Mouse (Mus musculus) bone marrow macrophage, adult 2 months (primary cell): ENCODE data around the gene Gm33543. TPM values are rescaled to one million over a fixed set of nuclear protein-coding genes. Genes with fewer than 3 reads are reported as not detected.

Experiments
- H3K27ac ChIP-seq: 2 replicates; pipeline ENCODE4 v1.5.1; 2012; ENCODE audit warnings: low read depth, low read length; ENCODE audit not compliant: insufficient read depth
- H3K4me1 ChIP-seq: 2 replicates; pipeline ENCODE4 v1.6.1; 2012; ENCODE audit warnings: low read length; ENCODE audit not compliant: control insufficient read depth, insufficient read depth
- H3K4me3 ChIP-seq: 2 replicates; pipeline ENCODE4 v1.5.1; 2012; ENCODE audit warnings: mild to moderate bottlenecking, low read length, moderate library complexity; ENCODE audit not compliant: insufficient read depth
- CTCF ChIP-seq: IDR thresholded peaks from 2 replicates; pipeline ENCODE4 v1.5.1; 2012; ENCODE audit warnings: low read depth, mild to moderate bottlenecking, low read length, moderate library complexity
- POLR2A ChIP-seq: IDR thresholded peaks from 2 replicates; pipeline ENCODE4 v1.6.1; 2012; ENCODE audit warnings: mild to moderate bottlenecking, low read depth, low read length, borderline replicate concordance
- polyA plus RNA-seq: library from polyadenylated mRNA; stranded (reverse); fragments of >200 nt; gene quantifications from 2 replicates; pipeline ENCODE4 v1.2.4, GENCODE M21; 2012; ENCODE audit not compliant: missing spikeins, insufficient read depth, insufficient read length

The Gm33543 gene
- polyA plus RNA-seq, 1 experiment = not detected

GRCm38 (mm10) chr10:95836530-95837264 lies 6.0 kb downstream of the Gm33543 start:
- TF ChIP-seq POLR2A (no peak), CTCF (no peak)
- no peak overlapping the region for H3K4me3 ChIP-seq
- no peak overlapping the region for H3K27ac ChIP-seq
- H3K4me1 ChIP-seq = peaks cover 6% of the 10 kb centered on the region

- no peak overlapping the region for H3K27ac ChIP-seq
- no peak overlapping the region for H3K4me3 ChIP-seq
- H3K4me1 ChIP-seq = no peaks in the 10 kb centered on the region
- TF ChIP-seq POLR2A (no peak), CTCF (no peak)
These were observed 11.8 kb downstream of the Gm33543 start for GRCm38 (mm10) chr10:95830891-95831290.

- TF ChIP-seq POLR2A (no peak), CTCF (no peak)
- Histone ChIP-seq H3K4me3 (no peak overlapping the region), H3K27ac (no peak overlapping the region), H3K4me1 (no peaks in the 10 kb centered on the region)
These were observed 13.3 kb downstream of the Gm33543 start for GRCm38 (mm10) chr10:95829471-95829870.

GRCm38 (mm10) chr10:95828374-95828773 lies 14.4 kb downstream of the Gm33543 start:
- Histone ChIP-seq H3K4me1 (no peaks in the 10 kb centered on the region), H3K27ac (no peak overlapping the region), H3K4me3 (no peak overlapping the region)
- no peak for TF ChIP-seq POLR2A
- TF ChIP-seq CTCF = no peak

GRCm38 (mm10) chr10:95825651-95826050 lies 17.1 kb downstream of the Gm33543 start:
- no peaks in the 10 kb centered on the region for H3K4me1 ChIP-seq
- H3K27ac ChIP-seq = no peak overlapping the region
- H3K4me3 ChIP-seq = no peak overlapping the region
- TF ChIP-seq POLR2A (no peak), CTCF (no peak)

GRCm38 (mm10) chr10:95818506-95818905 lies 24.2 kb downstream of the Gm33543 start:
- Histone ChIP-seq H3K27ac (no peak overlapping the region), H3K4me1 (peaks cover 12% of the 10 kb centered on the region), H3K4me3 (no peak overlapping the region)
- no peak for TF ChIP-seq POLR2A
- TF ChIP-seq CTCF = no peak

- Histone ChIP-seq H3K4me1 (peaks cover 12% of the 10 kb centered on the region), H3K4me3 (0 out of 2 replicates have a peak overlapping the region, but pooled peaks have one; percentile 14), H3K27ac (peak overlapping the region; percentile 67)
- no peak for TF ChIP-seq POLR2A
- TF ChIP-seq CTCF = no peak
These were observed 25.1 kb downstream of the Gm33543 start for GRCm38 (mm10) chr10:95817419-95818161.

- Histone ChIP-seq H3K27ac (no peak overlapping the region), H3K4me1 (peaks cover 12% of the 10 kb centered on the region), H3K4me3 (no peak overlapping the region)
- TF ChIP-seq POLR2A (no peak), CTCF (no peak)
These were observed 28.4 kb downstream of the Gm33543 start for GRCm38 (mm10) chr10:95814351-95814750.

GRCm38 (mm10) chr10:95811869-95812268 lies 30.9 kb downstream of the Gm33543 start:
- Histone ChIP-seq H3K27ac (no peak overlapping the region), H3K4me3 (no peak overlapping the region)
- TF ChIP-seq CTCF (no peak), POLR2A (no peak)

GRCm38 (mm10) chr10:95801443-95801811 lies 41.3 kb downstream of the Gm33543 start:
- H3K4me1 ChIP-seq = peaks cover 8% of the 10 kb centered on the region
- H3K4me3 ChIP-seq = no peak overlapping the region
- H3K27ac ChIP-seq = no peak overlapping the region
- no peak for TF ChIP-seq POLR2A
- TF ChIP-seq CTCF = no peak

More at GRCm38 (mm10) chr10:95811869-95812268, 30.9 kb downstream of the Gm33543 start:
- H3K4me1 ChIP-seq = no peaks in the 10 kb centered on the region
